Mouse (Mus musculus): ENCODE measurements around the gene Zfp827. TPM values are rescaled to one million over a fixed set of nuclear protein-coding genes. Genes with fewer than 3 reads are reported as not detected.

Zfp827 gene
- polyA plus RNA-seq, 1 experiment from 2014 or later: 0.66 TPM

- no peak overlapping the region for H3K4me2 ChIP-seq (ENCODE audit: low read depth, low read length)
- no peaks in the 10 kb centered on the region for H3K36me3 ChIP-seq (ENCODE audit: control insufficient read depth, insufficient read depth)
- H3K9me3 ChIP-seq (replicated peaks; ENCODE audit: control insufficient read depth, low read length): no peaks in the 10 kb centered on the region
- no peaks in the 10 kb centered on the region for H3K27me3 ChIP-seq (ENCODE audit: control insufficient read depth, insufficient read depth, low read depth, low read length)
- H3K27ac ChIP-seq (ENCODE audit: low read length): no peak overlapping the region
- no peak overlapping the region for H3K4me3 ChIP-seq (ENCODE audit: low read depth, low read length)
- no peak for ATAC-seq (ENCODE audit: low read depth)
- 84% methylated on average over 5 of the region's 5 CpGs for WGBS (ENCODE audit: insufficient replicate concordance)
- no peak overlapping the region for H3K9ac ChIP-seq (ENCODE audit: low read depth, low read length)
- H3K4me1 ChIP-seq (ENCODE audit: control insufficient read depth, low read depth, low read length): no peaks in the 10 kb centered on the region; the same call in 1 of the 2 replicates
Measured at GRCm38 (mm10) chr8:79077256-79077655, 49.0 kb downstream of the Zfp827 start.

- no peak overlapping the region for H3K4me3 ChIP-seq (ENCODE audit: low read depth, low read length)
- H3K4me2 ChIP-seq (ENCODE audit: low read depth, low read length): no peak overlapping the region
- no peak overlapping the region for H3K27ac ChIP-seq (ENCODE audit: low read length)
- no peaks in the 10 kb centered on the region for H3K36me3 ChIP-seq (ENCODE audit: control insufficient read depth, insufficient read depth)
- no peak overlapping the region for H3K9ac ChIP-seq (ENCODE audit: low read depth, low read length)
- H3K27me3 ChIP-seq (ENCODE audit: control insufficient read depth, insufficient read depth, low read depth, low read length): no peaks in the 10 kb centered on the region
- WGBS (ENCODE audit: insufficient replicate concordance): 61% methylated on average over 11 of the region's 11 CpGs
- no peaks in the 10 kb centered on the region; the same call in 1 of the 2 replicates for H3K4me1 ChIP-seq (ENCODE audit: control insufficient read depth, low read depth, low read length)
- no peak for ATAC-seq (ENCODE audit: low read depth)
- H3K9me3 ChIP-seq (replicated peaks; ENCODE audit: control insufficient read depth, low read length): no peaks in the 10 kb centered on the region
Measured at GRCm38 (mm10) chr8:79078556-79079195, 50.4 kb downstream of the Zfp827 start.

DNA sequence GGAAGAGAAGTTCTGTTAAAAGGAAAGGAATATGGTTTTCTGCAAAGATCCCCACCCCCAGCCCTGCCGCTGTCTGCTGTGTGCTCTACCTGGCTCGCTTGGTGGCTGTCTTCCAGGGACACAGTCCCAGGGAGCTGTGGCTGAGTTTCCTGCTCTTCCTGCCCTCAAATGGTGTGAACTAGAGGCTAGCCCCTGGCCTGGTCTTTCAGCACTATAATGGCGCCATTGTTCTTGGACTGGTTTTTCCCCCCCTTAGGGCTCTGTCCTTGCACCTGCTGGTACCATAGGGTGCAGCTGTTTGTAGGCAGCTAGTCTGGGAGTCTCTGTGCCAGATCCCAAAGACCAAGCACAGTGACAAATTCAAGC lies 50.9 kb downstream of the Zfp827 start:
- no peak overlapping the region for H3K9ac ChIP-seq (ENCODE audit: low read depth, low read length)
- no peak overlapping the region for H3K4me2 ChIP-seq (ENCODE audit: low read depth, low read length)
- no peak overlapping the region for H3K4me3 ChIP-seq (ENCODE audit: low read depth, low read length)
- no peaks in the 10 kb centered on the region; the same call in 1 of the 2 replicates for H3K4me1 ChIP-seq (ENCODE audit: control insufficient read depth, low read depth, low read length)
- WGBS (ENCODE audit: insufficient replicate concordance): 74% methylated on average over 3 of the region's 3 CpGs
- ATAC-seq (ENCODE audit: low read depth): no peak
- no peak overlapping the region for H3K27ac ChIP-seq (ENCODE audit: low read length)
- no peaks in the 10 kb centered on the region for H3K36me3 ChIP-seq (ENCODE audit: control insufficient read depth, insufficient read depth)
- no peaks in the 10 kb centered on the region for H3K27me3 ChIP-seq (ENCODE audit: control insufficient read depth, insufficient read depth, low read depth, low read length)
- no peaks in the 10 kb centered on the region for H3K9me3 ChIP-seq (replicated peaks; ENCODE audit: control insufficient read depth, low read length)

DNA sequence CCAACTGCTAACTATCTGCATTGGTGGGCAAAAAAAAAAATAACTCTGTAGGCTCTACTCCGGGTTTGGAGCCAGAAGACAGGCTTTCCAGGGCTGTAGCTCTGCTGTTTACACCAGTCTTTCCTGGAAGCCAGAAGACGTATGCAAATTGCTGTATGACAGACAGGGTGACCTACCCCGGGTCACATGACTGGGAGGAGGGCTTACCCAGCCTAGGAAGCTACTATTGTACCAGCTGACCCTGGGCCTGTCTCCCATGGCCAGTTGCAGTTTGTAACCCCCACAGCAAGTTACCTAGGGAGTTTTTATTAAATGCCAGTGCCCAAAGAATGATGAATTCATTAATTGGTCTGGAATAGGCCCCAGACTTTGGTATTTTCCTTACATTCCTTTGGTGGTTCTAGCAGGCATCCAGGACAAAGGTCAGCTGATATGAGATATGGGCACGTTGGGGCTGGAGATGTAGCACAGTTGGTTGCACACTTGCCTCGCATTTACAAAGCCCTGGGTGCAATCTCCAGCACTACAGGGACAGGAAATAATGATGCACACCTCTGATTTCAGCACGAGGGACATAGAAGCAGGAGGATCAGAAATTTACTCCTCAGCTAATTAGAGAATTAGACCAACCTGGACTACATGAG lies 52.0 kb downstream of the Zfp827 start:
- Histone ChIP-seq H3K4me2 (ENCODE audit: low read depth, low read length) (no peak overlapping the region), H3K27ac (ENCODE audit: low read length) (no peak overlapping the region), H3K4me3 (ENCODE audit: low read depth, low read length) (no peak overlapping the region), H3K36me3 (ENCODE audit: control insufficient read depth, insufficient read depth) (no peaks in the 10 kb centered on the region), H3K4me1 (ENCODE audit: control insufficient read depth, low read depth, low read length) (no peaks in the 10 kb centered on the region), H3K9ac (ENCODE audit: low read depth, low read length) (no peak overlapping the region), H3K9me3 (replicated peaks; ENCODE audit: control insufficient read depth, low read length) (no peaks in the 10 kb centered on the region), H3K27me3 (ENCODE audit: control insufficient read depth, insufficient read depth, low read depth, low read length) (no peaks in the 10 kb centered on the region)
- ATAC-seq (ENCODE audit: low read depth): no peak
- 52% methylated on average over 6 of the region's 6 CpGs for WGBS (ENCODE audit: insufficient replicate concordance)

- WGBS (ENCODE audit: insufficient replicate concordance): 69% methylated on average over 4 of the region's 4 CpGs
- no peaks in the 10 kb centered on the region for H3K36me3 ChIP-seq (ENCODE audit: control insufficient read depth, insufficient read depth)
- H3K27me3 ChIP-seq (ENCODE audit: control insufficient read depth, insufficient read depth, low read depth, low read length): no peaks in the 10 kb centered on the region
- H3K4me1 ChIP-seq (ENCODE audit: control insufficient read depth, low read depth, low read length): no peaks in the 10 kb centered on the region
- no peak for ATAC-seq (ENCODE audit: low read depth)
- H3K9me3 ChIP-seq (replicated peaks; ENCODE audit: control insufficient read depth, low read length): no peaks in the 10 kb centered on the region
- H3K27ac ChIP-seq (ENCODE audit: low read length): no peak overlapping the region
- no peak overlapping the region for H3K4me2 ChIP-seq (ENCODE audit: low read depth, low read length)
- no peak overlapping the region for H3K4me3 ChIP-seq (ENCODE audit: low read depth, low read length)
- no peak overlapping the region for H3K9ac ChIP-seq (ENCODE audit: low read depth, low read length)
Measured at GRCm38 (mm10) chr8:79081333-79081732, 53.1 kb downstream of the Zfp827 start.

DNA sequence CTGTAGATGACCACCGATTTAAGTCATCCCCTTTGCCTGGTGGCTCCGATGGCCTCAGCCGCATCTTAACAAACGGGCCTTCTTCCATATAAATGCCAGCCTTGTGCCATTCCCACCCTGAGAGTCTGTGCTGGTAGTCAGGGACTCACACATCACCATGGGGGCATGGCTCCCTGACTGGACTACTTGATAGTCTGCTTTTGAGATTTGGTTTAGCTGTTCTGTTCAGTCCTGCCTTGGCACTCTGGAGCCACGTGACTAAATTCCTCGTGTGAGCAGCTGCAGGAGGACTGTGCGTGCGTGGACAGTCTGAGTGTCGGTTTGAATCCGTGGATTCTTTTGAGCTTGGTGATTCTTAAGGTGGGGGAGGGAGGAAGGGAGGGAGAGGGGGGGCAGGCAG lies 53.7 kb downstream of the Zfp827 start:
- 69% methylated on average over 10 of the region's 10 CpGs for WGBS (ENCODE audit: insufficient replicate concordance)
- H3K27me3 ChIP-seq (ENCODE audit: control insufficient read depth, insufficient read depth, low read depth, low read length): no peaks in the 10 kb centered on the region
- no peak overlapping the region for H3K4me2 ChIP-seq (ENCODE audit: low read depth, low read length)
- H3K4me1 ChIP-seq (ENCODE audit: control insufficient read depth, low read depth, low read length): no peaks in the 10 kb centered on the region
- ATAC-seq (ENCODE audit: low read depth): no peak
- H3K4me3 ChIP-seq (ENCODE audit: low read depth, low read length): no peak overlapping the region
- no peak overlapping the region for H3K9ac ChIP-seq (ENCODE audit: low read depth, low read length)
- no peaks in the 10 kb centered on the region for H3K36me3 ChIP-seq (ENCODE audit: control insufficient read depth, insufficient read depth)
- H3K9me3 ChIP-seq (replicated peaks; ENCODE audit: control insufficient read depth, low read length): no peaks in the 10 kb centered on the region
- no peak overlapping the region for H3K27ac ChIP-seq (ENCODE audit: low read length)

DNA sequence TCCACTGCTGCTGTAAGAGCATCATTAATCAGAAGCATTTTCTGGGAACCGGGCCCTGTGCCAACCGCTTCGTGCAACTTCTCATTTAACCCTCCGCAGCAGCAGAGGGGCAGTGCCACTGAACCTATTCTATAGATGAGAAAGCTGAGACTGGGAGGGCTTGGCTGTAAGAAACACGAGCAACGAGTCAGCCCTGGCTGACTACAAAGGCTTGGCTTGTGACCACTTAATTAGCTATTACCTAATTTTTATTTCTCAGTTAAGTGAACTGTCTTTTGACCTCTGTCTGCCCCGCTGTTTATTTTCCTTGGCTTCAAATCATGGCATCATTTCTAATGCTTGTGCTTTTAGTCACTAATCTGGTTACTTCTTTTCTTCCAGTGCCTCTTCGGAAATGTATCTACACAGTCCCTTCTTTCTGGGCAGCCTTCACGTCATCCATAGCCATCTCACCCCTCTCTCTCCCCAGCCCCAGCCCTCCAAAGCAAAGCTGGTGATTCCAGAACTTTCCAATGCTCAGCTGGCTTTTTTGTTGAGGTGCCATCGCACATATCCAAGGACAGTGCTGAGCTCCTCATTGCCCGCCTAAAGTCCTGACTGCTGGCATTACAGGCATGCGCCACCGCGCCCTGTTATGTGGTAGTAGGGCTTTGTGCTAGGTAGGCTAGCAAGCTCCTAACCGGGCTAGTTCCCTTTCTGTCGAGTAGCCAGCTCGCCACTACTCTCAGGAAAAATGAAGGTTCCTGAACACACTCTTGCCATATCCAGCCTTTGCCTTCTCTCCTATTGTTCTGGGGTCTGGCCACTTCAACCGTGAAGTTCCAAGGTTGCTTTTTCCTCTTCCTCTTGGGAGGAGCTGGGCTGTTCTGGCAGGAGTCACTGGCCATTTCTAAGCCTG lies 55.5 kb downstream of the Zfp827 start:
- ATAC-seq (ENCODE audit: low read depth): no peak
- WGBS (ENCODE audit: insufficient replicate concordance): 74% methylated on average over 18 of the region's 18 CpGs
- H3K36me3 ChIP-seq (ENCODE audit: control insufficient read depth, insufficient read depth): no peaks in the 10 kb centered on the region
- no peak overlapping the region for H3K4me2 ChIP-seq (ENCODE audit: low read depth, low read length)
- no peak overlapping the region for H3K4me3 ChIP-seq (ENCODE audit: low read depth, low read length)
- no peak overlapping the region for H3K27ac ChIP-seq (ENCODE audit: low read length)
- no peaks in the 10 kb centered on the region for H3K9me3 ChIP-seq (replicated peaks; ENCODE audit: control insufficient read depth, low read length)
- no peaks in the 10 kb centered on the region for H3K27me3 ChIP-seq (ENCODE audit: control insufficient read depth, insufficient read depth, low read depth, low read length)
- no peaks in the 10 kb centered on the region for H3K4me1 ChIP-seq (ENCODE audit: control insufficient read depth, low read depth, low read length)
- no peak overlapping the region for H3K9ac ChIP-seq (ENCODE audit: low read depth, low read length)

DNA sequence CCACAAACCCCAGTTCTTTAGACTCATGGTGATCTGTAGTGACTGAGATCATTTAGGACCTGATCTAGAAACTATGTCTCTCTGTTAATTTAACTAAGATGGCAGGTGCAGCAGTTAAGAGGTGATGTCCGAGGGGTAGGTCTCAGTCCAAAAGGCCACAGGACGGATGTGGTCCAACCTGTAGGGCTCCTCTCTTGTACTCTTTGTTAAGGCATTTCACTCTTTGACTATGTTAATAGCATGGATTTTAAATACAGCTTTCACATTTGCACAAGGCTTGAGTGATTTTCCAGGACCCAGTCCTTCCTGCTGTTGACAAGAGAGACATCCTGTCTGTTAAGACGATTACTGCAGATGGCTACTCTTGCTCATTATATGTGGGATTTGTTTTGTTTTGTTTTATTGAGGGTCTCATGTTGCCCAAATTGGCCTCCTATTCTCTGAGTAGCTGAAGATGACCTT lies 56.2 kb downstream of the Zfp827 start:
- Histone ChIP-seq H3K36me3 (ENCODE audit: control insufficient read depth, insufficient read depth) (no peaks in the 10 kb centered on the region), H3K27me3 (ENCODE audit: control insufficient read depth, insufficient read depth, low read depth, low read length) (no peaks in the 10 kb centered on the region), H3K9ac (ENCODE audit: low read depth, low read length) (no peak overlapping the region), H3K4me2 (ENCODE audit: low read depth, low read length) (no peak overlapping the region), H3K4me3 (ENCODE audit: low read depth, low read length) (no peak overlapping the region), H3K27ac (ENCODE audit: low read length) (no peak overlapping the region), H3K4me1 (ENCODE audit: control insufficient read depth, low read depth, low read length) (no peaks in the 10 kb centered on the region), H3K9me3 (replicated peaks; ENCODE audit: control insufficient read depth, low read length) (no peaks in the 10 kb centered on the region)
- no peak for ATAC-seq (ENCODE audit: low read depth)
- WGBS (ENCODE audit: insufficient replicate concordance): 58% methylated on average over 3 of the region's 3 CpGs

GRCm38 (mm10) chr8:79094422-79094821 lies 66.2 kb downstream of the Zfp827 start:
- no peak overlapping the region for H3K4me3 ChIP-seq (ENCODE audit: low read depth, low read length)
- WGBS (ENCODE audit: insufficient replicate concordance): 84% methylated on average over 4 of the region's 4 CpGs
- no peak for ATAC-seq (ENCODE audit: low read depth)
- no peaks in the 10 kb centered on the region for H3K27me3 ChIP-seq (ENCODE audit: control insufficient read depth, insufficient read depth, low read depth, low read length)
- H3K9me3 ChIP-seq (replicated peaks; ENCODE audit: control insufficient read depth, low read length): no peaks in the 10 kb centered on the region
- no peak overlapping the region for H3K4me2 ChIP-seq (ENCODE audit: low read depth, low read length)
- no peaks in the 10 kb centered on the region for H3K4me1 ChIP-seq (ENCODE audit: control insufficient read depth, low read depth, low read length)
- H3K9ac ChIP-seq (ENCODE audit: low read depth, low read length): no peak overlapping the region
- no peaks in the 10 kb centered on the region for H3K36me3 ChIP-seq (ENCODE audit: control insufficient read depth, insufficient read depth)
- no peak overlapping the region for H3K27ac ChIP-seq (ENCODE audit: low read length)
